Mouse (Mus musculus) hindbrain, postnatal 0 days (tissue): ENCODE data around the gene Galnt18. TPM values are rescaled to one million over a fixed set of nuclear protein-coding genes. Genes with fewer than 3 reads are reported as not detected.

Experiments used
- ATAC-seq: fragments of 200-750 bp; cut with Nextera tagmentation; 2 replicates; pipeline ENCODE4 v1.8.0; 2017; ENCODE audit warnings: mild to moderate bottlenecking, moderate TSS enrichment, moderate library complexity
- DNase-seq: peaks from one replicate; pipeline ENCODE4 v3.0.0-alpha.2; 2015; ENCODE audit warnings: low spot score
- H3K27ac ChIP-seq: fragments of 300-500 bp; sonication (generic); 2 replicates; pipeline ENCODE4 v1.5.1; 2014; ENCODE audit warnings: mild to moderate bottlenecking
- H3K27me3 ChIP-seq: fragments of 300-500 bp; sonication (generic); 2 replicates; pipeline ENCODE4 v1.6.1; 2014; ENCODE audit warnings: low read length, mixed read lengths; ENCODE audit not compliant: insufficient read depth
- H3K36me3 ChIP-seq: fragments of 300-500 bp; sonication (generic); 2 replicates; pipeline ENCODE4 v1.6.1; 2014; ENCODE audit warnings: low read length, mixed read lengths; ENCODE audit not compliant: insufficient read depth
- H3K4me1 ChIP-seq: fragments of 300-500 bp; sonication (generic); 2 replicates; pipeline ENCODE4 v1.6.1; 2014; ENCODE audit warnings: antibody characterized with exemption, low read length, mixed read lengths; ENCODE audit not compliant: insufficient read depth
- H3K4me2 ChIP-seq: fragments of 300-500 bp; sonication (generic); 2 replicates; pipeline ENCODE4 v1.6.1; 2014; ENCODE audit warnings: low read depth, mild to moderate bottlenecking, low read length, moderate library complexity, mixed read lengths
- H3K4me3 ChIP-seq: fragments of 300-500 bp; sonication (generic); 2 replicates; pipeline ENCODE4 v1.5.1; 2014; ENCODE audit warnings: low read length
- H3K9ac ChIP-seq: fragments of 300-500 bp; sonication (generic); replicated peaks from 2 replicates; pipeline ENCODE4 v1.6.1; 2014; ENCODE audit warnings: mild to moderate bottlenecking, low read length, moderate library complexity, mixed read lengths
- H3K9me3 ChIP-seq: fragments of 300-500 bp; sonication (generic); 2 replicates; pipeline ENCODE4 v1.6.1; 2016; ENCODE audit warnings: low read length, mixed read lengths
- CTCF ChIP-seq: IDR thresholded peaks from 2 replicates; pipeline ENCODE4 v1.5.1; 2016; ENCODE audit warnings: antibody characterized with exemption, control low read depth, low read depth
- WGBS: fragments of 180-500 bp; shearing (Covaris S2); extraction: QIAGEN DNeasy Blood & Tissue Kit; methylation state at CpG from one replicate; pipeline ENCODE4 v1.1.7; 2014; 5-methylcytosine and 5-hydroxymethylcytosine counted together
- polyA plus RNA-seq: library from polyadenylated mRNA; unstranded; fragments of >200 nt; fragmentation: Nextera tagmentation; extraction: Ambion mirVana; gene quantifications from 2 replicates; pipeline ENCODE4 v1.2.1, GENCODE M21; 2015
- total RNA-seq: library from RNA; depleted of rRNA; stranded (reverse); fragments of >200 nt; gene quantifications from 2 replicates; pipeline ENCODE4 v1.2.3, GENCODE M21; 2014

Gene Galnt18
- total and polyA plus RNA-seq, 2 experiments from 2014 or later: 15.8 to 22.7 TPM

- H3K27ac ChIP-seq: no peak overlapping the region
- WGBS: 39% methylated on average over 8 of the region's 8 CpGs
These were observed 244.9 kb downstream of the Galnt18 start for GRCm38 (mm10) chr7:111534826-111535405.

GRCm38 (mm10) chr7:111528961-111529643 lies 250.7 kb downstream of the Galnt18 start:
- Histone ChIP-seq H3K27me3 (no peaks in the 10 kb centered on the region), H3K4me2 (no peak overlapping the region), H3K9ac (no peak overlapping the region), H3K4me3 (no peak overlapping the region), H3K36me3 (no peaks in the 10 kb centered on the region), H3K27ac (no peak overlapping the region), H3K4me1 (no peaks in the 10 kb centered on the region), H3K9me3 (no peaks in the 10 kb centered on the region)
- DNase-seq (no peak), ATAC-seq (no peak)
- WGBS: 94% methylated on average over 3 of the region's 3 CpGs
- TF ChIP-seq CTCF: no peak

More at GRCm38 (mm10) chr7:111534826-111535405, 244.9 kb downstream of the Galnt18 start:
- H3K27me3 ChIP-seq: no peaks in the 10 kb centered on the region
- H3K4me2 ChIP-seq: no peak overlapping the region
- H3K4me1 ChIP-seq: no peaks in the 10 kb centered on the region
- H3K9me3 ChIP-seq: no peaks in the 10 kb centered on the region
- TF ChIP-seq CTCF: no peak
- H3K4me3 ChIP-seq: no peak overlapping the region
- H3K9ac ChIP-seq: no peak overlapping the region
- ATAC-seq (no peak), DNase-seq (no peak)
- no peaks in the 10 kb centered on the region for H3K36me3 ChIP-seq

- Histone ChIP-seq H3K27ac (no peak overlapping the region), H3K9me3 (no peaks in the 10 kb centered on the region), H3K4me3 (no peak overlapping the region), H3K4me1 (no peaks in the 10 kb centered on the region), H3K4me2 (no peak overlapping the region), H3K36me3 (no peaks in the 10 kb centered on the region), H3K9ac (no peak overlapping the region), H3K27me3 (no peaks in the 10 kb centered on the region)
- DNase-seq (no peak), ATAC-seq (no peak)
- TF ChIP-seq CTCF: no peak
- 42% methylated on average over 1 of the region's 1 CpGs for WGBS
These were observed 251.3 kb downstream of the Galnt18 start for GRCm38 (mm10) chr7:111528462-111528861.

GRCm38 (mm10) chr7:111520881-111521280 lies 258.9 kb downstream of the Galnt18 start:
- H3K4me2 ChIP-seq: no peak overlapping the region
- no peak for DNase-seq
- no peaks in the 10 kb centered on the region for H3K36me3 ChIP-seq
- H3K9ac ChIP-seq: no peak overlapping the region
- H3K27ac ChIP-seq: no peak overlapping the region
- 94% methylated on average over 1 of the region's 1 CpGs for WGBS
- no peak overlapping the region for H3K4me3 ChIP-seq
- no peak for TF ChIP-seq CTCF
- H3K27me3 ChIP-seq: no peaks in the 10 kb centered on the region
- ATAC-seq: no peak
- no peaks in the 10 kb centered on the region for H3K9me3 ChIP-seq
- H3K4me1 ChIP-seq: no peaks in the 10 kb centered on the region

GRCm38 (mm10) chr7:111518581-111519242 lies 261.1 kb downstream of the Galnt18 start:
- WGBS: 60% methylated on average over 8 of the region's 8 CpGs
- Histone ChIP-seq H3K27me3 (no peaks in the 10 kb centered on the region), H3K4me1 (no peaks in the 10 kb centered on the region)

GRCm38 (mm10) chr7:111516882-111517281 lies 262.9 kb downstream of the Galnt18 start:
- Histone ChIP-seq H3K4me3 (no peak overlapping the region), H3K36me3 (no peaks in the 10 kb centered on the region), H3K27ac (no peak overlapping the region), H3K4me2 (no peak overlapping the region), H3K9me3 (no peaks in the 10 kb centered on the region), H3K27me3 (no peaks in the 10 kb centered on the region), H3K4me1 (no peaks in the 10 kb centered on the region), H3K9ac (no peak overlapping the region)
- 50% methylated on average over 1 of the region's 1 CpGs for WGBS
- peak; percentile 36 for DNase-seq
- ATAC-seq: no peak
- no peak for TF ChIP-seq CTCF

More at GRCm38 (mm10) chr7:111518581-111519242, 261.1 kb downstream of the Galnt18 start:
- DNase-seq (peak; percentile 58), ATAC-seq (no peak)
- Histone ChIP-seq H3K9ac (no peak overlapping the region), H3K36me3 (no peaks in the 10 kb centered on the region), H3K4me3 (no peak overlapping the region), H3K4me2 (no peak overlapping the region), H3K9me3 (no peaks in the 10 kb centered on the region), H3K27ac (no peak overlapping the region)
- no peak for TF ChIP-seq CTCF
